Mouse (Mus musculus): ENCODE data around the gene Exoc6b.

Exoc6b gene

GRCm38 (mm10) chr6:84585686-84586300 lies 483.5 kb downstream of the Exoc6b start:
- no peak for DNase-seq (ENCODE audit: low spot score in 2 of 2)

- no peak for DNase-seq (ENCODE audit: low spot score in 2 of 2)
Measured at GRCm38 (mm10) chr6:84584783-84585685, 484.3 kb downstream of the Exoc6b start.

- DNase-seq (ENCODE audit: low spot score in 2 of 2), result no peak
Measured at GRCm38 (mm10) chr6:84583841-84584782, 485.2 kb downstream of the Exoc6b start.

- peak in 1 of 2 experiments; percentile 52 for DNase-seq (ENCODE audit: low spot score in 2 of 2)
Measured at GRCm38 (mm10) chr6:84583371-84583770, 485.9 kb downstream of the Exoc6b start.

- no peak for DNase-seq (ENCODE audit: low spot score in 2 of 2)
Measured at GRCm38 (mm10) chr6:84582826-84583225, 486.5 kb downstream of the Exoc6b start.

GRCm38 (mm10) chr6:84581833-84582445 lies 487.4 kb downstream of the Exoc6b start:
- no peak for DNase-seq (ENCODE audit: low spot score in 2 of 2)

GRCm38 (mm10) chr6:84580979-84581832 lies 488.1 kb downstream of the Exoc6b start:
- no peak for DNase-seq (ENCODE audit: low spot score in 2 of 2)

GRCm38 (mm10) chr6:84579508-84579907 lies 489.8 kb downstream of the Exoc6b start:
- no peak for DNase-seq (ENCODE audit: low spot score in 2 of 2)

- DNase-seq (ENCODE audit: low spot score in 2 of 2), result no peak
Measured at GRCm38 (mm10) chr6:84578928-84579327, 490.4 kb downstream of the Exoc6b start.

GRCm38 (mm10) chr6:84577898-84578297 lies 491.4 kb downstream of the Exoc6b start:
- no peak for DNase-seq (ENCODE audit: low spot score in 2 of 2)

GRCm38 (mm10) chr6:84573905-84574660 lies 495.2 kb downstream of the Exoc6b start:
- no peak for DNase-seq (ENCODE audit: low spot score in 2 of 2)

- DNase-seq (ENCODE audit: low spot score in 2 of 2), result no peak
Measured at GRCm38 (mm10) chr6:84570039-84570438, 499.3 kb downstream of the Exoc6b start.

GRCm38 (mm10) chr6:84569590-84569989 lies 499.7 kb downstream of the Exoc6b start:
- DNase-seq (ENCODE audit: low spot score in 2 of 2), result no peak

GRCm38 (mm10) chr6:84568880-84569279 lies 500.4 kb downstream of the Exoc6b start:
- DNase-seq (ENCODE audit: low spot score in 2 of 2), result no peak

All from frontal cortex, postnatal 25 days (tissue).